Mouse (Mus musculus) lung, embryonic 16.5 days (tissue): ENCODE measurements around the gene Mycbp2. TPM values are rescaled to one million over a fixed set of nuclear protein-coding genes. Genes with fewer than 3 reads are reported as not detected.

Source experiments
- ATAC-seq: fragments of 200-750 bp; cut with Nextera tagmentation; 2 replicates; pipeline ENCODE4 v1.8.0; 2017; ENCODE audit warnings: low read depth, mild to moderate bottlenecking, moderate library complexity
- H3K27ac ChIP-seq: fragments of 300-500 bp; sonication (generic); 2 replicates; pipeline ENCODE4 v1.5.1; 2014; ENCODE audit warnings: mild to moderate bottlenecking, control low read depth, low read length
- H3K27me3 ChIP-seq: fragments of 300-500 bp; sonication (generic); 2 replicates; pipeline ENCODE4 v1.6.1; 2014; ENCODE audit warnings: low read depth, low read length, mixed read lengths; ENCODE audit not compliant: control insufficient read depth, insufficient read depth
- H3K36me3 ChIP-seq: fragments of 300-500 bp; sonication (generic); 2 replicates; pipeline ENCODE4 v1.6.1; 2014; ENCODE audit warnings: low read length; ENCODE audit not compliant: control insufficient read depth, insufficient read depth
- H3K4me1 ChIP-seq: fragments of 300-500 bp; sonication (generic); replicated peaks from 2 replicates; pipeline ENCODE4 v1.6.1; 2014; ENCODE audit warnings: low read length, mixed read lengths; ENCODE audit not compliant: control insufficient read depth, insufficient read depth
- H3K4me2 ChIP-seq: fragments of 300-500 bp; sonication (generic); 2 replicates; pipeline ENCODE4 v1.6.1; 2014; ENCODE audit warnings: low read depth, low read length, control low read depth
- H3K4me3 ChIP-seq: fragments of 300-500 bp; sonication (generic); 2 replicates; pipeline ENCODE4 v1.5.1; 2014; ENCODE audit warnings: mild to moderate bottlenecking, low read length, control low read depth
- H3K9ac ChIP-seq: fragments of 300-500 bp; sonication (generic); 2 replicates; pipeline ENCODE4 v1.6.1; 2014; ENCODE audit warnings: low read length, control low read depth
- H3K9me3 ChIP-seq: fragments of 300-500 bp; sonication (generic); 2 replicates; pipeline ENCODE4 v1.6.1; 2016; ENCODE audit warnings: low read length; ENCODE audit not compliant: control insufficient read depth
- WGBS: fragments of 180-500 bp; shearing (Covaris S2); extraction: QIAGEN DNeasy Blood & Tissue Kit; methylation state at CpG from one replicate; pipeline ENCODE4 v1.1.7; 2014; 5-methylcytosine and 5-hydroxymethylcytosine counted together
- polyA plus RNA-seq: library from polyadenylated mRNA; unstranded; fragments of >200 nt; fragmentation: Nextera tagmentation; extraction: Ambion mirVana; gene quantifications from 2 replicates; pipeline ENCODE4 v1.2.1, GENCODE M21; 2015

Mycbp2 gene
- polyA plus RNA-seq, 1 experiment from 2014 or later: 14.5 TPM

- Histone ChIP-seq H3K9ac (no peak overlapping the region), H3K4me2 (no peak overlapping the region), H3K27me3 (no peaks in the 10 kb centered on the region), H3K36me3 (peaks cover 7% of the 10 kb centered on the region), H3K4me1 (no peaks in the 10 kb centered on the region), H3K9me3 (no peaks in the 10 kb centered on the region), H3K27ac (no peak overlapping the region), H3K4me3 (no peak overlapping the region)
- ATAC-seq: no peak
- WGBS: 94% methylated on average over 2 of the region's 2 CpGs
Measured at GRCm38 (mm10) chr14:103296227-103296626, 50.4 kb downstream of the Mycbp2 start.

DNA sequence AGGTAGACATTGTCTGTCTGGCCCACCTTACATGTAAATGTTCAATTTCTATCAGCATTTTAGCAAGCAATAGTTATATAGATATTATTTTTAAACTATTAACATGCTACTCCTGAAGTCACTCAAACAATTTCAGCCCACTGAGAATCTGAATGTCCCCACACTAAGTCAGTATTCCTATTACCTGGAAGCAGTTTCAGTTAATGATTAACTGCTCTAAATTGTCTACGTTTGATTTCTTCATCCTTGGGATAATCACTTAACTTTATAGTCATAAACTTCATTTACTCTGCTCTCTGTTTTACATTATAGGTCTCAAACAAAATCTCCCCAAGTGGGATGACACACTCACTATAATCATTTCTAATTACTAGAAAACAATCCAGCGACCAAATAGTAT, 60.0 kb downstream of the Mycbp2 start:
- 70% methylated on average over 2 of the region's 2 CpGs for WGBS
- Histone ChIP-seq H3K4me2 (no peak overlapping the region), H3K9me3 (no peaks in the 10 kb centered on the region), H3K36me3 (peaks cover 10% of the 10 kb centered on the region; the same call in 1 of the 2 replicates), H3K4me3 (no peak overlapping the region), H3K27ac (no peak overlapping the region), H3K9ac (no peak overlapping the region), H3K27me3 (no peaks in the 10 kb centered on the region), H3K4me1 (no peaks in the 10 kb centered on the region)
- no peak for ATAC-seq

DNA sequence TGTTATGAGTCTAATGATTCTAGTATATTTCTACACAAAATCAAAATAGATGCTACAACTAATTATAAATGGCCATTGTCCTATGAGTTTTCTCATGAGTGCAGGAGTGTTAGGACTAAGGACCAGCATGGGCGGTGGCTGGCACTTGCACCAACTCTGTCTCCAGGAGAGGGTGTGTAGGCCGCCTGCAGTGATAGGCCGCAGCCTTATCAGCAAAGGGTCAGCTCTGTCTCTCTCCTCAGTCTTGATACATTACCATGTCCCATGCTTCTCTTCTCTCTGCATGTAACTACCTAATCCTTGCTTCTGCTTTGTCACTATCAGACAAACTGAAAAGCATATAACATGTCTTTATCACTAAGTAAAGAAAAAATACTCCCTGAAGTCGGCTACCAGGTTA, 69.9 kb downstream of the Mycbp2 start:
- 85% methylated on average over 4 of the region's 4 CpGs for WGBS
- Histone ChIP-seq H3K27ac (no peak overlapping the region), H3K27me3 (no peaks in the 10 kb centered on the region), H3K9ac (no peak overlapping the region), H3K4me2 (no peak overlapping the region), H3K36me3 (no peaks in the 10 kb centered on the region), H3K4me3 (no peak overlapping the region), H3K4me1 (no peaks in the 10 kb centered on the region), H3K9me3 (no peaks in the 10 kb centered on the region)
- ATAC-seq: no peak

- Histone ChIP-seq H3K36me3 (peaks cover 2% of the 10 kb centered on the region; the same call in 1 of the 2 replicates), H3K27me3 (no peaks in the 10 kb centered on the region), H3K27ac (no peak overlapping the region), H3K4me3 (no peak overlapping the region), H3K9me3 (no peaks in the 10 kb centered on the region), H3K9ac (no peak overlapping the region), H3K4me2 (no peak overlapping the region), H3K4me1 (no peaks in the 10 kb centered on the region)
- 97% methylated on average over 2 of the region's 2 CpGs for WGBS
- no peak for ATAC-seq
Measured at GRCm38 (mm10) chr14:103260437-103260836, 86.2 kb downstream of the Mycbp2 start.

DNA sequence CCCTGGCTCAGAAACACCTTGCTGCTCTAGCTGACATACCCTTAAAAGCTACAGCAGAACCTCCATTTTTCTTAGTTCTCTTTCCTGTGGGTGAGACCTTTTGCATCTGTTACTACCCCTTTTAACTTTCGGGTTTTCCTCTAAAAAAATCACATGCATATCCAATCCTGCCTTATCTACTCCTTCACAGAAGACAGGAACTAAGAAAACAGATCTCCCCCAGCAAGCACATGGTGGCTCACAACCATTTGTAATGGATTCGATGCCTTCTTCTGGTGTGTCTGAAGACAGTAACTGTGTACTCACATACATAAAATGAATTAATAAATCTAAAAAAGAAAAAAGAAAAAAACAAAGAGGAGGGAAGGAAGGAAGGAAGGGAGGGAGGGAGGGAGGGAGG, 87.9 kb downstream of the Mycbp2 start:
- Histone ChIP-seq H3K4me3 (no peak overlapping the region), H3K4me2 (no peak overlapping the region), H3K36me3 (peaks cover 2% of the 10 kb centered on the region; the same call in 1 of the 2 replicates), H3K9me3 (no peaks in the 10 kb centered on the region), H3K27me3 (no peaks in the 10 kb centered on the region), H3K27ac (no peak overlapping the region), H3K9ac (no peak overlapping the region), H3K4me1 (no peaks in the 10 kb centered on the region)
- WGBS: 91% methylated on average over 2 of the region's 2 CpGs
- ATAC-seq: no peak

- Histone ChIP-seq H3K4me1 (no peaks in the 10 kb centered on the region), H3K36me3 (peaks cover 2% of the 10 kb centered on the region; the same call in 1 of the 2 replicates), H3K27me3 (no peaks in the 10 kb centered on the region), H3K9ac (no peak overlapping the region), H3K9me3 (no peaks in the 10 kb centered on the region), H3K4me2 (no peak overlapping the region), H3K27ac (no peak overlapping the region), H3K4me3 (no peak overlapping the region)
- no peak for ATAC-seq
- 90% methylated on average over 7 of the region's 7 CpGs for WGBS
Measured at GRCm38 (mm10) chr14:103256866-103257265, 89.7 kb downstream of the Mycbp2 start.

- H3K4me3 ChIP-seq: no peak overlapping the region
- no peaks in the 10 kb centered on the region for H3K27me3 ChIP-seq
- no peaks in the 10 kb centered on the region for H3K9me3 ChIP-seq
- H3K9ac ChIP-seq: no peak overlapping the region
- no peak for ATAC-seq
- 86% methylated on average over 2 of the region's 2 CpGs for WGBS
- no peak overlapping the region for H3K4me2 ChIP-seq
- H3K27ac ChIP-seq: no peak overlapping the region
- no peaks in the 10 kb centered on the region for H3K4me1 ChIP-seq
- peaks cover 2% of the 10 kb centered on the region; the same call in 1 of the 2 replicates for H3K36me3 ChIP-seq
Measured at GRCm38 (mm10) chr14:103254311-103254710, 92.3 kb downstream of the Mycbp2 start.

DNA sequence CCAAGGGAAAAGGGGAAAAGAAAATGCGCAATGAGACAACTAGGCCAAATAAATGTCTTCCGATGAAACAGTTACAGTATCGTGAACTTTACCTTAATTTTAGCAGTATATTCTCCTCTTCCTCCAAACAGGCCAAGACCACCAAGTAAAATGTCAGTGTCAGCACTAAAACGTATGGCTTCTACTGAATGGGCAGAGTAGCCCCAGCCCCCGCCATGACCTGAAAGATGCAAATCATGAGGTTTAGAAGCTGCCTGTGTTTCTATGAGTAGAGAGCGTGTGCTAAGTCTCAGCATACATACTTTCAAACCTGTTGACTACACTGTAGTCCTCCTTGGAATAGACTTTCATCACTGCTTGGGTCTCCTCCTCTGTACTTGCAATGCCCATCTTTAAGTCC, 104.6 kb downstream of the Mycbp2 start:
- H3K36me3 ChIP-seq: peaks cover 9% of the 10 kb centered on the region; the same call in 1 of the 2 replicates
- H3K4me2 ChIP-seq: no peak overlapping the region
- no peak overlapping the region for H3K27ac ChIP-seq
- no peak for ATAC-seq
- no peaks in the 10 kb centered on the region for H3K4me1 ChIP-seq
- H3K9me3 ChIP-seq: no peaks in the 10 kb centered on the region
- 97% methylated on average over 6 of the region's 6 CpGs for WGBS
- H3K27me3 ChIP-seq: no peaks in the 10 kb centered on the region
- no peak overlapping the region for H3K4me3 ChIP-seq
- H3K9ac ChIP-seq: no peak overlapping the region

GRCm38 (mm10) chr14:103234770-103235169, 111.8 kb downstream of the Mycbp2 start:
- peaks cover 9% of the 10 kb centered on the region; the same call in 1 of the 2 replicates for H3K36me3 ChIP-seq
- no peak for ATAC-seq
- H3K27ac ChIP-seq: no peak overlapping the region
- no peaks in the 10 kb centered on the region for H3K27me3 ChIP-seq
- H3K9ac ChIP-seq: no peak overlapping the region
- H3K4me2 ChIP-seq: no peak overlapping the region
- H3K9me3 ChIP-seq: no peaks in the 10 kb centered on the region
- H3K4me1 ChIP-seq: no peaks in the 10 kb centered on the region
- H3K4me3 ChIP-seq: no peak overlapping the region
- WGBS: 95% methylated on average over 6 of the region's 6 CpGs
